Mouse (Mus musculus): Measurements from ENCODE around the gene Dppa3. TPM values are rescaled to one million over a fixed set of nuclear protein-coding genes. Genes with fewer than 3 reads are reported as not detected.

Dppa3 gene
- polyA plus RNA-seq, 1 experiment = not detected

DNA sequence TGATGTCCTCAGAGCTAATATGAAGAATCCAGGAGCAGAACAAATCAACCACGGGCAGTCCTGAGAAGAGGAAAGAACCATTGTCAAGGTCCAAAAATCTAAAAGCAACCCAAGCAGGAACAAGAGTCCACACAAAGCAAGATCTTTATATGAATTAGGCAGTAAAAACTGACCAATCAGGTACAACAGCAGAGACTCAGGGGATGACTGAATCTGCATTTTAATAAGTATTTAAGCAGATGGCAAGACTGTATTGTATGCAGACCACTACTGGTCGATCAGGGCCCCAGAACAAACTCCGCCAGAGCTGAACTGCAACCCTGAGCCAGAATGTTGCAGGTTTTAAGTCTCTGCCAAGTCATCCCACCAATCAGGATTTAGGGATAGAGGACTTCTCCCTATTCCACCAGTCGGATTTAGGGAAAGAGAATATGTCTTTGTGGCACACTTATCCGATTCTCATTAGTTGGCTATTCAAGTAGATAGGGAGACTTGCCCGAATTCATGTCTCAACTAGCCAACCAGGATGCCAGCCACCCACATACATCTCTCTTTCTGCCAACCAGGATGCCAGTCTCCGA lies 26.1 kb upstream of the Dppa3 start:
- Histone ChIP-seq H3K27ac (ENCODE audit: insufficient read depth, low read length) (no peak overlapping the region), H3K4me3 (ENCODE audit: insufficient read depth, low read length) (no peak overlapping the region), H3K4me1 (ENCODE audit: control insufficient read depth, insufficient read depth, low read length) (no peaks in the 10 kb centered on the region)
- TF ChIP-seq POLR2A (IDR thresholded peaks at IDR 0.05; ENCODE audit: extremely low read depth, insufficient read depth, low read length) = no peak
- TF ChIP-seq CTCF (IDR thresholded peaks at IDR 0.05; ENCODE audit: extremely low read depth, insufficient read depth, low read length) = no peak

GRCm38 (mm10) chr6:122601031-122601430 lies 25.2 kb upstream of the Dppa3 start:
- Histone ChIP-seq H3K4me1 (ENCODE audit: control insufficient read depth, insufficient read depth, low read length) (no peaks in the 10 kb centered on the region), H3K4me3 (ENCODE audit: insufficient read depth, low read length) (no peak overlapping the region), H3K27ac (ENCODE audit: insufficient read depth, low read length) (no peak overlapping the region)
- TF ChIP-seq POLR2A (IDR thresholded peaks at IDR 0.05; ENCODE audit: extremely low read depth, insufficient read depth, low read length) (no peak), CTCF (IDR thresholded peaks at IDR 0.05; ENCODE audit: extremely low read depth, insufficient read depth, low read length) (no peak)

- H3K4me3 ChIP-seq (ENCODE audit: insufficient read depth, low read length) = peak overlapping the region; percentile 47; the same call in 1 of the 2 replicates
- no peaks in the 10 kb centered on the region for H3K4me1 ChIP-seq (ENCODE audit: control insufficient read depth, insufficient read depth, low read length)
- H3K27ac ChIP-seq (ENCODE audit: insufficient read depth, low read length) = no peak overlapping the region
- no peak for TF ChIP-seq POLR2A (IDR thresholded peaks at IDR 0.05; ENCODE audit: extremely low read depth, insufficient read depth, low read length)
Measured at GRCm38 (mm10) chr6:122601615-122602014, 24.6 kb upstream of the Dppa3 start.

- Histone ChIP-seq H3K27ac (ENCODE audit: insufficient read depth, low read length) (peak within 1 kb of the TSS; percentile 61), H3K4me3 (ENCODE audit: insufficient read depth, low read length) (peak within 1 kb of the TSS; percentile 47), H3K4me1 (ENCODE audit: control insufficient read depth, insufficient read depth, low read length) (no peaks in the 10 kb centered on the region)
- no peak for TF ChIP-seq CTCF (IDR thresholded peaks at IDR 0.05; ENCODE audit: extremely low read depth, insufficient read depth, low read length)
Measured at GRCm38 (mm10) chr6:122602242-122602991, 23.8 kb upstream of the Dppa3 start, which contains the start of gene Apobec1. Gene Apobec1, minus strand, starts transcription at chr6:122602444.

DNA sequence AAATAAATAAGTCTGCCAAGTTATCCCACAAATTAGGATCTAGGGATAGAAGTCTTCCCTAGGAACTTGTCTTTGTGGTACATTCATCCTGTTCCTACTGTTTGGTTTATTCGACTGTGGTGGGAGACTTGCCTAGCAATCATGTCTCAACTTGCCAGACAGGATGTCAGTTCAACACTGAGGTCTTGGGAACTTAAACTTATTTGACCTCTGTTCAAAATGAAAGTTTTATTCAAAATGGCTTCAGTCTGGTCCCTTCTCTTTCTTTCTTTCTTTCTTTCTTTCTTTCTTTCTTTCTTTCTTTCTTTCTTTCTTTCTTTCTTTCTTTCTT lies 23.3 kb upstream of the Dppa3 start:
- peak overlapping the region; percentile 47; the same call in 1 of the 2 replicates for H3K4me3 ChIP-seq (ENCODE audit: insufficient read depth, low read length)
- TF ChIP-seq CTCF (IDR thresholded peaks at IDR 0.05; ENCODE audit: extremely low read depth, insufficient read depth, low read length) = no peak
- TF ChIP-seq POLR2A (IDR thresholded peaks at IDR 0.05; ENCODE audit: extremely low read depth, insufficient read depth, low read length) = no peak
- no peaks in the 10 kb centered on the region for H3K4me1 ChIP-seq (ENCODE audit: control insufficient read depth, insufficient read depth, low read length)
- no peak overlapping the region for H3K27ac ChIP-seq (ENCODE audit: insufficient read depth, low read length)

DNA sequence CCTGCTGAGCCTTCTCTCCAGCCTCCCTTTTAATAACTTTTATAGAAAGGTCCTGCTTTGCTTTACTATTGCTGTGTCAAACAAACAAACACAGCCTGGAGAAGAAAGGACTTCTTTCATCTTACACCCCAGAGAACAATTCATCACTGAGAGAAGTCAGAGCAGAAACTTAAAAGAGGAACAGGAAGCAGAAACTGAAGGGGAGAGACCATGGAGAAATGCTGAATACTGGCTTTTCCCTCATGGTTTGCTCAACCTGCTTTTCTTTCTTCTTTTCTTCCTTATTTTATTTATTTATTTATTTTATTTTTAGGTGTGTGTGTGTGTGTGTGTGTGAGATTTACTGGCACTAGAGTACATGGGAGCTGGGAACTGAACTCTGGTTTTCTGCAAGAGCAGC lies 21.9 kb upstream of the Dppa3 start:
- TF ChIP-seq POLR2A (IDR thresholded peaks at IDR 0.05; ENCODE audit: extremely low read depth, insufficient read depth, low read length) = no peak
- TF ChIP-seq CTCF (IDR thresholded peaks at IDR 0.05; ENCODE audit: extremely low read depth, insufficient read depth, low read length) = no peak
- no peaks in the 10 kb centered on the region for H3K4me1 ChIP-seq (ENCODE audit: control insufficient read depth, insufficient read depth, low read length)
- no peak overlapping the region for H3K27ac ChIP-seq (ENCODE audit: insufficient read depth, low read length)
- H3K4me3 ChIP-seq (ENCODE audit: insufficient read depth, low read length) = no peak overlapping the region

- TF ChIP-seq POLR2A (IDR thresholded peaks at IDR 0.05; ENCODE audit: extremely low read depth, insufficient read depth, low read length) (no peak), CTCF (IDR thresholded peaks at IDR 0.05; ENCODE audit: extremely low read depth, insufficient read depth, low read length) (no peak)
- Histone ChIP-seq H3K4me1 (ENCODE audit: control insufficient read depth, insufficient read depth, low read length) (no peaks in the 10 kb centered on the region), H3K27ac (ENCODE audit: insufficient read depth, low read length) (no peak overlapping the region)
Measured at GRCm38 (mm10) chr6:122605483-122605882, 20.7 kb upstream of the Dppa3 start.

DNA sequence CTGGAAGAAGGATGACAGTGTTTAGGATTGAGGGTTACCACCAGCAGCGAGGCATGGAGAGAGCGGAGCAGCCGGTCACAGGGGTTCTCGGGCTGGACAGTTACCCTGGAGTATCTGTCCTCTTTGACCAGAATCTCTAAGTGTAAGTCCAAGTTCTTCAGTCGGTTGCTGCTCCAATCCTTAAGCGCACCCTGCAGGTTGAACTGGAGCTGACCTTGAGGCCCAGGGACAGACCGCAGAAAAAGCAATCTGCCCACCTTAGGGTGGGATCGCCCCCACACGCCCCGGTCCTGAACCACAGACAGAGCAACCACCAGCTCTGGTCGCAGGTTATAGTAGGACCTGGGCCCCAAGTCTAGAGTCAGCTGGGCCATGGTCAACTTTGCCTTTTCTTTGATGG lies 19.5 kb upstream of the Dppa3 start:
- TF ChIP-seq POLR2A (IDR thresholded peaks at IDR 0.05; ENCODE audit: extremely low read depth, insufficient read depth, low read length) = no peak
- Histone ChIP-seq H3K4me3 (ENCODE audit: insufficient read depth, low read length) (no peak overlapping the region), H3K27ac (ENCODE audit: insufficient read depth, low read length) (no peak overlapping the region), H3K4me1 (ENCODE audit: control insufficient read depth, insufficient read depth, low read length) (no peaks in the 10 kb centered on the region)

More at GRCm38 (mm10) chr6:122605483-122605882, 20.7 kb upstream of the Dppa3 start:
- no peak overlapping the region for H3K4me3 ChIP-seq (ENCODE audit: insufficient read depth, low read length)

- H3K4me3 ChIP-seq (ENCODE audit: insufficient read depth, low read length) = no peak overlapping the region
- H3K4me1 ChIP-seq (ENCODE audit: control insufficient read depth, insufficient read depth, low read length) = no peaks in the 10 kb centered on the region
- H3K27ac ChIP-seq (ENCODE audit: insufficient read depth, low read length) = no peak overlapping the region
- TF ChIP-seq CTCF (IDR thresholded peaks at IDR 0.05; ENCODE audit: extremely low read depth, insufficient read depth, low read length) (no peak), POLR2A (IDR thresholded peaks at IDR 0.05; ENCODE audit: extremely low read depth, insufficient read depth, low read length) (no peak)
Measured at GRCm38 (mm10) chr6:122607700-122608099, 18.5 kb upstream of the Dppa3 start.

All from cortical plate, adult 2 months (tissue).